16 mouse cellular contexts compared by ENCODE assay signal in the genomic region with DNA sequence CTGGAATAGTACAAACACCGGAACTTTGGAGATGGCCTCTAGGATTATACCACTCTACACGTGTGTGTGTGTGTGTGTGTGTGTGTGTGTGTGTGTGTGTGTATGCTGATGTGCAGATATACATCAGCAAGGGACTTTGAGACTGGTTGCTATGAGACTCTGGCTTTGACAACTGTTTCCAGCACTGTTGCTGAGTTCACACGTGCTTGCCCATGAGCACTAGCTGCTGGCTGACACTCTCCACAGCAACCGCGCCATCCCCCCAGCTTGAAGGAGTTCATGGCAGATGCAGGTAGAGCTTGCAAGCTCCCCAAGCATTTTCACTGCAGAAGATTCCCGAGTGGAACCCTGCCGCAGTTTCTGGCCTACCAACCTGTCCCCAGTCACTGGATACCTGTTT.
"Had no signal": no experiment of that assay in that cellular context is flagged by ENCODE, and none has a peak within 500 bp of the region (broad histone marks: within the 10 kb centered on the region; RNA-seq: fewer than 3 reads in every experiment).

No protein-coding gene starts in this region.

- H3K36me3 ChIP-seq: limb, embryonic 13.5 days; liver, embryonic 15.5 days had no signal

- H3K9ac ChIP-seq: limb, embryonic 13.5 days; liver, embryonic 15.5 days; lung, embryonic 14.5 days; neural tube, embryonic 13.5 days had no signal

- H3K27me3 ChIP-seq: limb, embryonic 13.5 days; liver, embryonic 15.5 days; neural tube, embryonic 13.5 days had no signal

- H3K4me1 ChIP-seq: liver, embryonic 15.5 days had no signal

- H3K4me2 ChIP-seq: limb, embryonic 13.5 days; liver, embryonic 11.5 days; liver, embryonic 15.5 days; lung, embryonic 14.5 days; midbrain, embryonic 11.5 days; neural tube, embryonic 13.5 days had no signal

- DNase-seq: kidney, adult 18-20 months; kidney, postnatal 10 days; kidney, postnatal 4 days; left cerebral cortex, postnatal 4 days; lung, embryonic 14.5 days; lung, postnatal 10 days; lung, postnatal 4 days; retina, postnatal 1 day; thymus, adult 2 months; thymus, postnatal 36 days had no signal

- H3K27ac ChIP-seq: limb, embryonic 13.5 days; liver, embryonic 15.5 days; neural tube, embryonic 13.5 days had no signal

- ATAC-seq: midbrain, embryonic 16.5 days had no signal

- H3K4me3 ChIP-seq: limb, embryonic 13.5 days; liver, embryonic 15.5 days; neural tube, embryonic 13.5 days had no signal

- H3K9me3 ChIP-seq: limb, embryonic 13.5 days; liver, embryonic 15.5 days; neural tube, embryonic 13.5 days had no signal
